Mouse (Mus musculus) embryonic facial prominence, embryonic 12.5 days (tissue): Measurements from ENCODE around the gene Aak1. TPM values are rescaled to one million over a fixed set of nuclear protein-coding genes. Genes with fewer than 3 reads are reported as not detected.

Source experiments
- ATAC-seq: fragments of 200-750 bp; cut with Nextera tagmentation; 2 replicates; pipeline ENCODE4 v1.8.0; 2017; ENCODE audit not compliant: insufficient number of reproducible peaks, insufficient read depth, low FRiP score, low TSS enrichment
- H3K27ac ChIP-seq: fragments of 300-500 bp; sonication (generic); 2 replicates; pipeline ENCODE4 v1.5.1; 2016; ENCODE audit warnings: mild to moderate bottlenecking
- H3K27me3 ChIP-seq: fragments of 300-500 bp; sonication (generic); 2 replicates; pipeline ENCODE4 v1.6.1; 2016; ENCODE audit warnings: mild to moderate bottlenecking, moderate library complexity
- H3K36me3 ChIP-seq: fragments of 300-500 bp; sonication (generic); 2 replicates; pipeline ENCODE4 v1.6.1; 2016; ENCODE audit warnings: mild to moderate bottlenecking
- H3K4me1 ChIP-seq: fragments of 300-500 bp; sonication (generic); 2 replicates; pipeline ENCODE4 v1.6.1; 2016
- H3K4me2 ChIP-seq: fragments of 300-500 bp; sonication (generic); replicated peaks from 2 replicates; pipeline ENCODE4 v1.6.1; 2016; ENCODE audit warnings: mild to moderate bottlenecking, moderate library complexity
- H3K4me3 ChIP-seq: fragments of 300-500 bp; sonication (generic); 2 replicates; pipeline ENCODE4 v1.5.1; 2016; ENCODE audit warnings: mild to moderate bottlenecking
- H3K9ac ChIP-seq: fragments of 300-500 bp; sonication (generic); 2 replicates; pipeline ENCODE4 v1.6.1; 2016; ENCODE audit warnings: mild to moderate bottlenecking, moderate library complexity
- H3K9me3 ChIP-seq: fragments of 300-500 bp; sonication (generic); 2 replicates; pipeline ENCODE4 v1.6.1; 2016; ENCODE audit warnings: mild to moderate bottlenecking, moderate library complexity
- WGBS: fragments of 180-500 bp; shearing (Covaris S2); methylation state at CpG from one replicate; pipeline ENCODE4 v1.1.7; 2016; 5-methylcytosine and 5-hydroxymethylcytosine counted together
- polyA plus RNA-seq: library from polyadenylated mRNA; unstranded; fragments of >200 nt; fragmentation: Nextera tagmentation; extraction: Ambion mirVana; gene quantifications from 2 replicates; pipeline ENCODE4 v1.2.1, GENCODE M21; 2016

Gene Aak1
- polyA plus RNA-seq, 1 experiment from 2014 or later: 19.7 TPM

- 73% methylated on average over 3 of the region's 3 CpGs for WGBS
- no peak overlapping the region for H3K4me2 ChIP-seq
- H3K27me3 ChIP-seq: no peaks in the 10 kb centered on the region
- no peak overlapping the region for H3K27ac ChIP-seq
- no peak overlapping the region for H3K4me3 ChIP-seq
- H3K4me1 ChIP-seq: peaks cover 7% of the 10 kb centered on the region; the same call in 1 of the 2 replicates
- H3K36me3 ChIP-seq: no peaks in the 10 kb centered on the region
- no peak for ATAC-seq
- H3K9ac ChIP-seq: no peak overlapping the region
- H3K9me3 ChIP-seq: no peaks in the 10 kb centered on the region
Measured at GRCm38 (mm10) chr6:86843636-86844035, 5.7 kb upstream of the Aak1 start.

DNA sequence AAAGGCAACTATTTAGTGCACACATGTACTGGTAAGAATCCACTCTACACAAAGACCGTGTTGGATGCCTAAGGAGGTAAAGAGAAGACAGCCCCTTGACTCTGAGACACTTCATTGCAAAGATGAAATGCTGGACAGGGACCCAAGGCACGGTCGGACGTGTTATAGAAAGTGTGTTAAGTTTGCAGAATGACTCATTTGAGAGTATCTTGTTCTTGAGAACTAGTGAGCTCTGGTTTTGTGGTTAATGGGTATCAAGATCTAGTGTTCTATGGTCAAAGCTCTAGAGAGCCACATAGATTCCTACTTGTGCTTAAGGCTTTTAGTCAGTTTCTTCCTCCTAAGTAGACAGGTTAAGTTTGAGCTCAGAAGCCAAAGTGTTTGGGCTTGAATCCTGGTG, 2.9 kb upstream of the Aak1 start:
- no peak for ATAC-seq
- no peak overlapping the region for H3K4me3 ChIP-seq
- 90% methylated on average over 4 of the region's 4 CpGs for WGBS
- H3K27ac ChIP-seq: no peak overlapping the region
- H3K36me3 ChIP-seq: no peaks in the 10 kb centered on the region
- H3K27me3 ChIP-seq: no peaks in the 10 kb centered on the region
- no peak overlapping the region for H3K9ac ChIP-seq
- H3K4me2 ChIP-seq: no peak overlapping the region
- H3K4me1 ChIP-seq: peaks cover 18% of the 10 kb centered on the region
- no peaks in the 10 kb centered on the region for H3K9me3 ChIP-seq

DNA sequence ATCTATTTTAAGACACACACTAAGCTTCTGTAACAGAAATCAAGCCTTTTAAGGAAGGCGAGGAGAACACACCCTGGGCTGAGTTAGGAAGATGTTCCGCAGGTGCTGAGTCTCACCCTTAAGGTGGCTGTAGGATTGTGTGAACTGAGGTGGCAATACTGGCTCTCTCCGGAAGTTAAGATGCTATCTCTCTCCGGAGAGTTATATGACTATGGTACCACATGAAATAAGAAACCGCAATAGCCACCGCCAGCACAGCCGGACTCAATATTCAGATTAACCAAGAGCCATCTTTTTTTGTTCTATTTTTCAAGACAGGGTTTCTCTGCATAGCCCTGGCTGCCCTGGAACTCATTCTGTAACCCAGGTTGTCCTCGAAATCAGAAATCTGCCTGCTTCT, 1.5 kb upstream of the Aak1 start:
- Histone ChIP-seq H3K27me3 (no peaks in the 10 kb centered on the region), H3K36me3 (no peaks in the 10 kb centered on the region), H3K4me3 (0 out of 2 replicates have a peak overlapping the region, but pooled peaks have one; percentile 79), H3K9me3 (no peaks in the 10 kb centered on the region), H3K27ac (no peak overlapping the region), H3K4me1 (peaks cover 27% of the 10 kb centered on the region), H3K9ac (no peak overlapping the region), H3K4me2 (peak overlapping the region; percentile 84)
- WGBS: 91% methylated on average over 8 of the region's 8 CpGs
- no peak for ATAC-seq

GRCm38 (mm10) chr6:86848580-86848914, 770 bp upstream of the Aak1 start:
- Histone ChIP-seq H3K9me3 (no peaks in the 10 kb centered on the region), H3K4me3 (peak overlapping the region; percentile 79), H3K4me1 (peaks cover 27% of the 10 kb centered on the region), H3K9ac (peak overlapping the region; percentile 80), H3K27ac (peak overlapping the region; percentile 89; the same call in 1 of the 2 replicates), H3K4me2 (peak overlapping the region; percentile 84), H3K27me3 (no peaks in the 10 kb centered on the region), H3K36me3 (0 out of 2 replicates have a peak, but pooled peaks cover 5% of the 10 kb centered on the region)
- 1% methylated on average over 12 of the region's 12 CpGs for WGBS
- ATAC-seq: peak; percentile 14; the same call in 1 of the 2 replicates

GRCm38 (mm10) chr6:86849692-86850445, 552 bp downstream of the Aak1 start:
- Histone ChIP-seq H3K27ac (peak overlapping the region; percentile 89), H3K4me1 (peaks cover 27% of the 10 kb centered on the region), H3K36me3 (peaks cover 11% of the 10 kb centered on the region; the same call in 1 of the 2 replicates), H3K4me2 (peak overlapping the region; percentile 84), H3K9ac (peak overlapping the region; percentile 80), H3K27me3 (no peaks in the 10 kb centered on the region), H3K4me3 (peak overlapping the region; percentile 79), H3K9me3 (no peaks in the 10 kb centered on the region)
- peak; percentile 33; the same call in 1 of the 2 replicates for ATAC-seq
- under 1% methylated on average over 36 of the region's 36 CpGs for WGBS

DNA sequence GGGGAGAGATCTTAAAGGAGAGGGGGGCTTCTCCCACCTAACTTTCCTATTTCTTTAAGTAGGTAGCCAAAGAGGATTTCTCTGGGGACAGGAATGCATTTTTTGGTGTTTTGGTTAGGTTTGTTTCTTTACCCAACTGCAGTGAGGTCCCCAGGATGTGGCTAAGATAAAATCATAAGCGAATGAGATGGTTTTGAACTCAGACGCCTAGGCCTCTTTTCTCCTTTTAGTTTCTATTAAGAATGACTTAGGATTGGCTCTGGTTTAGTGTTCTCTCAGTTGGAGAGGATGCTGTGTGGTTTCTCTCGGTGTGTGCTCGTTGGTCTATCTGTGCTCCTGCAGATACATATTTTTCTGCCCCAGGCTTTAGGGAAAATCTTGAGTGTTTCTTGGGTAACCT, 1.3 kb downstream of the Aak1 start:
- H3K27me3 ChIP-seq: no peaks in the 10 kb centered on the region
- peaks cover 13% of the 10 kb centered on the region for H3K36me3 ChIP-seq
- H3K4me3 ChIP-seq: peak overlapping the region; percentile 79
- H3K9me3 ChIP-seq: no peaks in the 10 kb centered on the region
- ATAC-seq: no peak
- H3K27ac ChIP-seq: peak overlapping the region; percentile 89; the same call in 1 of the 2 replicates
- peak overlapping the region; percentile 84 for H3K4me2 ChIP-seq
- 17% methylated on average over 4 of the region's 4 CpGs for WGBS
- H3K4me1 ChIP-seq: peaks cover 27% of the 10 kb centered on the region
- peak overlapping the region; percentile 80 for H3K9ac ChIP-seq

DNA sequence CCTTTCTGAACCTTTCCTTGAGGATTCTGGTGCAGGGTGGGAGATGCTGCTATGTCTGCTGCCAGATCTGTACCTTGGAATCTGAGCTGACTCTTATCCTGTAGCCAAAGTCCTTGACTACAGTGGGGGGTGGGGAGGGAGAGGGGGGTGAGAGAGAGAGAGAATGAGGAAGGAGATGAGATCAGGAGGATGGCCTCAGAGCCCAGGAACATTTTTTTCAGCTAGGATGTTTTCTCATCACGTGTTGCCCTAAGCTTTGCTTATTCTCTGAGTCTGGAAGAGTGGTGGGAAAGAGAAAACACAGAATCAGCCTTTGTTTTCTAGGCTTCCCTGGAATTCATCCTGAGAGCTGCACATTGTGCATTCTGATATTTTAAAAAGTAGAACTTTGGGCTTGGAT, 2.2 kb downstream of the Aak1 start:
- Histone ChIP-seq H3K36me3 (peaks cover 15% of the 10 kb centered on the region), H3K27me3 (no peaks in the 10 kb centered on the region), H3K4me1 (peaks cover 27% of the 10 kb centered on the region), H3K9me3 (no peaks in the 10 kb centered on the region), H3K9ac (no peak overlapping the region; the same call in 1 of the 2 replicates), H3K4me2 (peak overlapping the region; percentile 84), H3K27ac (no peak overlapping the region), H3K4me3 (peak overlapping the region; percentile 79)
- ATAC-seq: no peak
- WGBS: 17% methylated on average over 1 of the region's 1 CpGs

DNA sequence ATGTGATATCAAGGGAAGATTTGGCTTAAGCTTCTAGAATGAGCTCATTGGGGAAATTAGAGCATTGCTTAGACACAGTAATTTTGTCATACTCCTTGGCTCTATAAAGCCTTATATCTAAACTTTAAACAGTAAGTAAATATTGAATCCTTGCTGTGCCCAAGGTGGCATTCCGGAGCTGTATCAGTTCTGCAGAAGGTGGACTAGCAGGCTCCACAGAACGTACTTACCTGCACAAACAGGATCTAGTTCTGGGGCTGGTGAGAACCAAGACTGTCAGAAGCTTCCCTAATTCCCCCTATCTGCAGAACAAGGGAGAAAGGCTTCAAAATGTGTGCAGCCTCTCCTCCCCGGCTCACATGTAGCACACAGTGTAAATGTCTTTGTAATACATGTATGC, 4.6 kb downstream of the Aak1 start:
- Histone ChIP-seq H3K4me1 (peaks cover 20% of the 10 kb centered on the region), H3K9me3 (no peaks in the 10 kb centered on the region), H3K4me3 (no peak overlapping the region), H3K36me3 (peaks cover 15% of the 10 kb centered on the region), H3K27ac (no peak overlapping the region), H3K9ac (no peak overlapping the region), H3K27me3 (no peaks in the 10 kb centered on the region), H3K4me2 (no peak overlapping the region)
- no peak for ATAC-seq
- WGBS: 90% methylated on average over 3 of the region's 3 CpGs

GRCm38 (mm10) chr6:86854941-86855340, 5.6 kb downstream of the Aak1 start:
- H3K4me3 ChIP-seq: no peak overlapping the region
- no peaks in the 10 kb centered on the region for H3K9me3 ChIP-seq
- H3K4me2 ChIP-seq: no peak overlapping the region
- peaks cover 20% of the 10 kb centered on the region for H3K4me1 ChIP-seq
- H3K27ac ChIP-seq: no peak overlapping the region
- H3K36me3 ChIP-seq: peaks cover 15% of the 10 kb centered on the region
- no peak for ATAC-seq
- H3K9ac ChIP-seq: no peak overlapping the region
- no peaks in the 10 kb centered on the region for H3K27me3 ChIP-seq
- WGBS: 90% methylated on average over 4 of the region's 4 CpGs

GRCm38 (mm10) chr6:86858606-86859005, 9.3 kb downstream of the Aak1 start:
- Histone ChIP-seq H3K27me3 (no peaks in the 10 kb centered on the region), H3K4me3 (no peak overlapping the region), H3K9ac (no peak overlapping the region), H3K36me3 (peaks cover 19% of the 10 kb centered on the region), H3K4me2 (no peak overlapping the region), H3K27ac (no peak overlapping the region), H3K4me1 (no peaks in the 10 kb centered on the region), H3K9me3 (no peaks in the 10 kb centered on the region)
- 93% methylated on average over 3 of the region's 3 CpGs for WGBS
- ATAC-seq: no peak

DNA sequence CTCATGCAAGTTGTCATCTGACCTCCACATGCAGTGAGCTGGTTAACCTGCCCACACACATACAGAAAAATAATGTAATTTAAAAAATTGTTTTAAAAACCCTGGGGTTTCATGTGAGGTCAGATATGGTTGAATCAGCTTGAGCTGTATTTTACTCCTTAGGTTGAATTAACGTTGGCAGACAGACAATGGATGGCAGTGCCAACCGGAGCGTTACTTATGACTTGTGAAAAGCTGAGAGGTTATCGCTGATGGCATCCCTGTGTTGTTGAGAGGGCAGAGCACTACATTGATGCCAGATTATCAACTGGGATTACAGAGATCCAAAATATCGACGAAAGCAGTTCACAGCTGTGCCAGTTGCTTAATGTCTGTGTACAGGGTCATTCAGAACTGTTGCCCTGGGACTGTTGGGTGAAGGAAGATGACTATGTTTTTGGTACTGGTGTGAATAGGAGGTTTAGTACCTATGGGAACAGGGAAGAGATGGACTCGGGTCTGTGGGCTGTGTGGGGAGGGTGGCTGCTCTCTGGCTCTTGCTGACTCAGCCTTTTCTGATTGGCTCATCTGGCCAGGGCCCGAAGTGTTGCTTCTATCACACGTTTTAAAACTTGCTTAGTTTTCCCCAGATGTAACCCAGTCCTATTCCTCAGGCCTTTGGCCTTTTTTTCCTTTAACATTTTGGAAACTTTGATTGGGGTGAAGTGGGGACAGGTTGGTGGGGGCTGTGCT, 11.6 kb downstream of the Aak1 start:
- H3K9me3 ChIP-seq: no peaks in the 10 kb centered on the region
- H3K4me2 ChIP-seq: no peak overlapping the region
- no peak overlapping the region for H3K9ac ChIP-seq
- ATAC-seq: no peak
- no peak overlapping the region for H3K4me3 ChIP-seq
- no peaks in the 10 kb centered on the region for H3K27me3 ChIP-seq
- no peak overlapping the region for H3K27ac ChIP-seq
- WGBS: 89% methylated on average over 9 of the region's 9 CpGs
- peaks cover 9% of the 10 kb centered on the region; the same call in 1 of the 2 replicates for H3K36me3 ChIP-seq
- H3K4me1 ChIP-seq: no peaks in the 10 kb centered on the region

GRCm38 (mm10) chr6:86864358-86864757, 15.0 kb downstream of the Aak1 start:
- Histone ChIP-seq H3K36me3 (peaks cover 17% of the 10 kb centered on the region; the same call in 1 of the 2 replicates), H3K27me3 (no peaks in the 10 kb centered on the region), H3K9me3 (no peaks in the 10 kb centered on the region), H3K27ac (no peak overlapping the region), H3K9ac (no peak overlapping the region), H3K4me1 (no peaks in the 10 kb centered on the region), H3K4me2 (no peak overlapping the region), H3K4me3 (no peak overlapping the region)
- no peak for ATAC-seq
- 97% methylated on average over 3 of the region's 3 CpGs for WGBS
